Mouse (Mus musculus) yolk sac, embryonic 10.5 days (tissue): ENCODE data around the gene Rfx2.

Source experiments
- DNase-seq: peaks from one replicate; pipeline ENCODE4 v3.0.0-alpha.2; 2017; ENCODE audit warnings: low spot score

The Rfx2 gene

GRCm38 (mm10) chr17:56780291-56780978 lies 50.4 kb downstream of the Rfx2 start:
- DNase-seq = peak; percentile 45

- DNase-seq = peak; percentile 32
Measured at GRCm38 (mm10) chr17:56778779-56779362, 51.9 kb downstream of the Rfx2 start.

- DNase-seq = no peak
Measured at GRCm38 (mm10) chr17:56777568-56777967, 53.2 kb downstream of the Rfx2 start.

GRCm38 (mm10) chr17:56769950-56770349 lies 60.9 kb downstream of the Rfx2 start, which contains the start of gene Prr22:
Prr22 (plus strand) TSS chr17:56770250.
- no peak for DNase-seq

- no peak for DNase-seq
Measured at GRCm38 (mm10) chr17:56768941-56769340, 61.9 kb downstream of the Rfx2 start.

- DNase-seq = no peak
Measured at GRCm38 (mm10) chr17:56767531-56768135, 63.2 kb downstream of the Rfx2 start.

GRCm38 (mm10) chr17:56766631-56767405 lies 64.0 kb downstream of the Rfx2 start:
- DNase-seq = no peak

- no peak for DNase-seq
Measured at GRCm38 (mm10) chr17:56765431-56765830, 65.4 kb downstream of the Rfx2 start.

GRCm38 (mm10) chr17:56764474-56765354 lies 66.1 kb downstream of the Rfx2 start, which contains the start of gene Dus3l:
Dus3l (plus strand) TSS chr17:56764757.
- DNase-seq = peak; percentile 93

GRCm38 (mm10) chr17:56763741-56764250 lies 67.0 kb downstream of the Rfx2 start:
- DNase-seq = no peak

GRCm38 (mm10) chr17:56762769-56763731 lies 67.8 kb downstream of the Rfx2 start:
- peak; percentile 66 for DNase-seq

- DNase-seq = peak; percentile 93
Measured at GRCm38 (mm10) chr17:56761991-56762410, 68.8 kb downstream of the Rfx2 start.

GRCm38 (mm10) chr17:56761077-56761476 lies 69.7 kb downstream of the Rfx2 start:
- no peak for DNase-seq

GRCm38 (mm10) chr17:56759261-56759660 lies 71.6 kb downstream of the Rfx2 start:
- DNase-seq = no peak

- DNase-seq = no peak
Measured at GRCm38 (mm10) chr17:56758132-56758531, 72.7 kb downstream of the Rfx2 start.

- peak; percentile 61 for DNase-seq
Measured at GRCm38 (mm10) chr17:56757416-56758123, 73.2 kb downstream of the Rfx2 start, which contains the start of gene Nrtn. Nrtn (minus strand) TSS chr17:56757530.

GRCm38 (mm10) chr17:56756703-56757399 lies 74.0 kb downstream of the Rfx2 start:
- DNase-seq = no peak
